ENCODE assay signal across 24 mouse cellular contexts in the genomic region with DNA sequence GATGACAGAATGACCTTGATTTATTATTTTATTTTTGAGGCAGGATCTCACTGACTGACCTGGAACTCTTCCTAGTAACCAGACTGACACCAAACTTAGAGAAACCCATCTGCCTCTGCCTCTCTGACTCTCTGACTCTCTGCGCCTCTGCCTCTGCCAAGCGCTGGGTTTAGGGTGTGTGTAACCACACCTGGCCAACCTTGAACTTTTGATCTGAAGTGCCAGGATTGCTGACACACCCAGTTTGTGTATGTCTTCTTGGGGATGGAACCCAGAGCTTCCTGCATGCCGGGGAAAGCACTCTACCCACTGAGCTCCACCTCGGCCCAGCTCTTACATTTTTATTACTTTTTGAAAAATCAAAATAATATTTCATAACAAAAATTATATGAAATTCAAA. TPM values are rescaled to one million over a fixed set of nuclear protein-coding genes. Genes with fewer than 3 reads are reported as not detected.
"Had no signal": no experiment of that assay in that cellular context is flagged by ENCODE, and none has a peak within 500 bp of the region (broad histone marks: within the 10 kb centered on the region; RNA-seq: fewer than 3 reads in every experiment).

No protein-coding gene starts in this region.

- H3K4me2 ChIP-seq: heart, embryonic 11.5 days; heart, embryonic 13.5 days; heart, embryonic 15.5 days; hindbrain, embryonic 13.5 days; hindbrain, embryonic 15.5 days; limb, embryonic 12.5 days; liver, embryonic 11.5 days; liver, embryonic 13.5 days had no signal

- ATAC-seq: hindbrain, postnatal 0 days had no signal

- H3K9me3 ChIP-seq: heart, embryonic 13.5 days; heart, embryonic 15.5 days; hindbrain, embryonic 13.5 days; hindbrain, embryonic 15.5 days; limb, embryonic 10.5 days; limb, embryonic 12.5 days; liver, embryonic 13.5 days had no signal

- H3K4me3 ChIP-seq: heart, adult 2 months; heart, embryonic 13.5 days; heart, embryonic 15.5 days; hindbrain, embryonic 13.5 days; hindbrain, embryonic 15.5 days; limb, embryonic 10.5 days; limb, embryonic 12.5 days; liver, embryonic 13.5 days had no signal

- DNase-seq: gastrocnemius, postnatal 14 days; gastrocnemius, postnatal 36 days; heart, adult 11 months; heart, adult 2 months; heart, postnatal 14 days; heart, postnatal 36 days; kidney, adult 18-20 months; kidney, adult 8-10 months; kidney, postnatal 10 days; kidney, postnatal 25 days; kidney, postnatal 4 days; layer of hippocampus, adult 9-11 months; layer of hippocampus, postnatal 36 days; liver; liver, embryonic 13.5 days had no signal

- H3K27ac ChIP-seq: heart, adult 2 months; heart, embryonic 13.5 days; heart, embryonic 15.5 days; hindbrain, embryonic 13.5 days; hindbrain, embryonic 15.5 days; hindbrain, postnatal 0 days; limb, embryonic 10.5 days; limb, embryonic 12.5 days; liver, embryonic 13.5 days had no signal

- H3K9ac ChIP-seq: heart, embryonic 15.5 days; hindbrain, embryonic 13.5 days; hindbrain, embryonic 15.5 days; limb, embryonic 12.5 days; liver, embryonic 13.5 days had no signal

- H3K27me3 ChIP-seq: heart, embryonic 13.5 days; heart, embryonic 15.5 days; hindbrain, embryonic 13.5 days; hindbrain, embryonic 15.5 days; limb, embryonic 12.5 days; liver, embryonic 13.5 days had no signal

- H3K4me1 ChIP-seq: hindbrain, embryonic 15.5 days had no signal

RNA-seq across cellular contexts. Expression of a gene that starts 43.1 kb away (rescaled TPM):
- polyA plus RNA-seq: heart, embryonic 13.5 days; heart, embryonic 15.5 days had no signal
